Comparison of ENCODE assay signal across 13 mouse cellular contexts in genomic region chr15:102970740-102971139, GRCm38 (mm10). TPM values are rescaled to one million over a fixed set of nuclear protein-coding genes. Genes with fewer than 3 reads are reported as not detected.
DNase-seq lines count a peak whose midpoint lies in the region; ATAC-seq and TF ChIP-seq lines count a peak whose summit lies in the region.
"Had no signal": no experiment of that assay in that cellular context is flagged by ENCODE, and none has a peak within 500 bp of the region (broad histone marks: within the 10 kb centered on the region; RNA-seq: fewer than 3 reads in every experiment).

No protein-coding gene starts in this region.

- H3K9me3 ChIP-seq in forebrain, embryonic 14.5 days (replicated peaks; ENCODE audit: control insufficient read depth, low read length): no peaks in the 10 kb centered on the region
- H3K9me3 ChIP-seq in forebrain, embryonic 11.5 days (ENCODE audit: control insufficient read depth, low read length): no peaks in the 10 kb centered on the region
- H3K9me3 ChIP-seq in lung, postnatal 0 days (ENCODE audit: low read length): no peaks in the 10 kb centered on the region
- H3K9me3 ChIP-seq in kidney, embryonic 14.5 days (ENCODE audit: control insufficient read depth, low read length): no peaks in the 10 kb centered on the region
- no peaks in the 10 kb centered on the region for H3K9me3 ChIP-seq in neural tube, embryonic 14.5 days (ENCODE audit: control insufficient read depth, low read length)
- H3K9me3 ChIP-seq: forebrain, embryonic 12.5 days; heart, embryonic 10.5 days had no signal

- no peak for ATAC-seq in forebrain, embryonic 14.5 days
- no peak for ATAC-seq in forebrain, embryonic 11.5 days (replicated peaks; ENCODE audit: low FRiP score)
- no peak for ATAC-seq in lung, postnatal 0 days
- ATAC-seq in kidney, embryonic 14.5 days (ENCODE audit: low FRiP score, low TSS enrichment): no peak
- ATAC-seq in neural tube, embryonic 14.5 days (ENCODE audit: low read depth): no peak
- ATAC-seq: inflammation-experienced regulatory T-cells, adult 6 months had no signal

- H3K4me2 ChIP-seq in forebrain, embryonic 14.5 days (ENCODE audit: low read length): no peak overlapping the region
- no peak overlapping the region for H3K4me2 ChIP-seq in forebrain, embryonic 11.5 days (ENCODE audit: low read depth, low read length, severe bottlenecking)
- no peak overlapping the region for H3K4me2 ChIP-seq in lung, postnatal 0 days (replicated peaks; ENCODE audit: low read depth, low read length)
- peak overlapping the region; percentile 89 for H3K4me2 ChIP-seq in kidney, embryonic 14.5 days (replicated peaks; ENCODE audit: low read depth, low read length)
- peak overlapping the region; percentile 94 for H3K4me2 ChIP-seq in neural tube, embryonic 14.5 days (ENCODE audit: low read depth, low read length)
- H3K4me2 ChIP-seq: forebrain, embryonic 12.5 days had no signal

- no peak overlapping the region for H3K9ac ChIP-seq in forebrain, embryonic 14.5 days (ENCODE audit: low read length)
- no peak overlapping the region for H3K9ac ChIP-seq in forebrain, embryonic 11.5 days (ENCODE audit: low read length)
- H3K9ac ChIP-seq in lung, postnatal 0 days (replicated peaks; ENCODE audit: low read depth): no peak overlapping the region
- peak overlapping the region; percentile 80 for H3K9ac ChIP-seq in kidney, embryonic 14.5 days (ENCODE audit: low read depth, low read length)
- peak overlapping the region; percentile 100 for H3K9ac ChIP-seq in neural tube, embryonic 14.5 days (replicated peaks; ENCODE audit: low read depth, low read length)
- H3K9ac ChIP-seq: forebrain, embryonic 12.5 days had no signal

- no peaks in the 10 kb centered on the region for H3K36me3 ChIP-seq in forebrain, embryonic 14.5 days (ENCODE audit: control insufficient read depth, insufficient read depth, low read length)
- H3K36me3 ChIP-seq in forebrain, embryonic 11.5 days (ENCODE audit: control insufficient read depth, insufficient read depth, low read length): no peaks in the 10 kb centered on the region
- no peaks in the 10 kb centered on the region for H3K36me3 ChIP-seq in lung, postnatal 0 days (ENCODE audit: insufficient read depth, low read length)
- H3K36me3 ChIP-seq in kidney, embryonic 14.5 days (ENCODE audit: control insufficient read depth, insufficient read depth, low read length): no peaks in the 10 kb centered on the region
- no peaks in the 10 kb centered on the region for H3K36me3 ChIP-seq in neural tube, embryonic 14.5 days (ENCODE audit: control insufficient read depth, insufficient read depth, low read length)
- H3K36me3 ChIP-seq: forebrain, embryonic 12.5 days; heart, embryonic 10.5 days had no signal

- peaks cover 99% of the 10 kb centered on the region for H3K27me3 ChIP-seq in forebrain, embryonic 14.5 days (replicated peaks; ENCODE audit: control insufficient read depth, insufficient read depth, low read length)
- H3K27me3 ChIP-seq in forebrain, embryonic 11.5 days (ENCODE audit: control insufficient read depth, insufficient read depth, low read length): peaks cover 96% of the 10 kb centered on the region
- peaks cover 85% of the 10 kb centered on the region for H3K27me3 ChIP-seq in lung, postnatal 0 days (replicated peaks; ENCODE audit: insufficient read depth, low read length)
- peaks cover 14% of the 10 kb centered on the region; the same call in 1 of the 2 replicates for H3K27me3 ChIP-seq in kidney, embryonic 14.5 days (ENCODE audit: control insufficient read depth, insufficient read depth, low read length)
- H3K27me3 ChIP-seq in neural tube, embryonic 14.5 days (ENCODE audit: control insufficient read depth, insufficient read depth, low read length): peaks cover 7% of the 10 kb centered on the region; the same call in 1 of the 2 replicates

- TF ChIP-seq EP300 in lung, postnatal 0 days (IDR thresholded peaks at IDR 0.05): no peak

- under 1% methylated on average over 12 of the region's 12 CpGs for WGBS in forebrain, embryonic 14.5 days
- under 1% methylated on average over 12 of the region's 12 CpGs for WGBS in forebrain, embryonic 11.5 days
- WGBS in lung, postnatal 0 days: under 1% methylated on average over 12 of the region's 12 CpGs
- under 1% methylated on average over 12 of the region's 12 CpGs for WGBS in kidney, embryonic 14.5 days
- under 1% methylated on average over 12 of the region's 12 CpGs for WGBS in neural tube, embryonic 14.5 days

- TF ChIP-seq CTCF in lung, postnatal 0 days (IDR thresholded peaks at IDR 0.05): peak; percentile 51

- no peak overlapping the region for H3K27ac ChIP-seq in forebrain, embryonic 14.5 days (ENCODE audit: low read depth, low read length)
- H3K27ac ChIP-seq in forebrain, embryonic 11.5 days (ENCODE audit: low read depth, low read length): no peak overlapping the region
- no peak overlapping the region for H3K27ac ChIP-seq in lung, postnatal 0 days (ENCODE audit: low read length)
- peak overlapping the region; percentile 89; the same call in 1 of the 2 replicates for H3K27ac ChIP-seq in kidney, embryonic 14.5 days (ENCODE audit: low read depth, low read length)
- H3K27ac ChIP-seq in neural tube, embryonic 14.5 days (ENCODE audit: low read depth, low read length): peak overlapping the region; percentile 99
- H3K27ac ChIP-seq: forebrain, embryonic 12.5 days; heart, embryonic 10.5 days had no signal

- peak; percentile 60 for DNase-seq in forebrain, embryonic 14.5 days (ENCODE audit: low spot score)
- DNase-seq in forebrain, embryonic 11.5 days (ENCODE audit: low spot score): no peak
- DNase-seq in lung, postnatal 0 days (ENCODE audit: low spot score): peak; percentile 47
- DNase-seq in lung, postnatal 14 days: no peak
- no peak for DNase-seq in frontal cortex, postnatal 10 days (ENCODE audit: low spot score in 2 of 2)
- no peak for DNase-seq in MN1 (ENCODE audit: low spot score)
- DNase-seq: lung, postnatal 4 days had no signal

- H3K4me3 ChIP-seq in forebrain, embryonic 14.5 days (ENCODE audit: low read depth, low read length): no peak overlapping the region
- H3K4me3 ChIP-seq in forebrain, embryonic 11.5 days (ENCODE audit: low read depth, low read length): no peak overlapping the region
- no peak overlapping the region for H3K4me3 ChIP-seq in lung, postnatal 0 days (ENCODE audit: low read depth, low read length)
- peak overlapping the region; percentile 70 for H3K4me3 ChIP-seq in kidney, embryonic 14.5 days (ENCODE audit: low read length)
- H3K4me3 ChIP-seq in neural tube, embryonic 14.5 days (ENCODE audit: low read depth, low read length): peak overlapping the region; percentile 87
- H3K4me3 ChIP-seq: forebrain, embryonic 12.5 days; heart, embryonic 10.5 days had no signal

- H3K4me1 ChIP-seq in forebrain, embryonic 14.5 days (ENCODE audit: control insufficient read depth, insufficient read depth, low read length): no peaks in the 10 kb centered on the region
- no peaks in the 10 kb centered on the region for H3K4me1 ChIP-seq in forebrain, embryonic 11.5 days (replicated peaks; ENCODE audit: control insufficient read depth, insufficient read depth, low read length)
- no peaks in the 10 kb centered on the region for H3K4me1 ChIP-seq in lung, postnatal 0 days (ENCODE audit: insufficient read depth, low read depth, low read length)
- peaks cover 4% of the 10 kb centered on the region; the same call in 1 of the 2 replicates for H3K4me1 ChIP-seq in kidney, embryonic 14.5 days (ENCODE audit: control insufficient read depth, insufficient read depth, low read length)
- peaks cover 9% of the 10 kb centered on the region; the same call in 1 of the 2 replicates for H3K4me1 ChIP-seq in neural tube, embryonic 14.5 days (ENCODE audit: control insufficient read depth, insufficient read depth, low read length)
- H3K4me1 ChIP-seq: heart, embryonic 10.5 days had no signal

RNA-seq across cellular contexts. Expression of gene Hoxc5, which starts 3.5 kb away (rescaled TPM):
- polyA plus RNA-seq in forebrain, embryonic 14.5 days (2014; fragmentation: Nextera tagmentation; extraction: Ambion mirVana): not detected in 2 replicates
- not detected in 2 replicates for polyA plus RNA-seq in forebrain, embryonic 11.5 days (2014; fragmentation: Nextera tagmentation; extraction: Ambion mirVana)
- 0.23 TPM in 1 of 2 replicates, not detected in the other for polyA plus RNA-seq in lung, postnatal 0 days (2015; fragmentation: Nextera tagmentation; extraction: Ambion mirVana)
- 5.1 and 5.8 TPM in 2 replicates for polyA plus RNA-seq in kidney, embryonic 14.5 days (2014; fragmentation: Nextera tagmentation; extraction: Ambion mirVana)
- polyA plus RNA-seq in neural tube, embryonic 14.5 days (2014; fragmentation: Nextera tagmentation; extraction: Ambion mirVana): 3.6 and 10.2 TPM in 2 replicates
- polyA plus RNA-seq: forebrain, embryonic 12.5 days; inflammation-experienced regulatory T-cells, adult 6 months had no signal

RNA-seq across cellular contexts. Expression of gene Hoxc10, which starts 4.1 kb away (rescaled TPM):
- polyA plus RNA-seq in forebrain, embryonic 14.5 days (2014; fragmentation: Nextera tagmentation; extraction: Ambion mirVana): not detected in 2 replicates
- not detected in 2 replicates for polyA plus RNA-seq in forebrain, embryonic 11.5 days (2014; fragmentation: Nextera tagmentation; extraction: Ambion mirVana)
- polyA plus RNA-seq in lung, postnatal 0 days (2015; fragmentation: Nextera tagmentation; extraction: Ambion mirVana): not detected in 2 replicates
- polyA plus RNA-seq in kidney, embryonic 14.5 days (2014; fragmentation: Nextera tagmentation; extraction: Ambion mirVana): 62.9 and 64.5 TPM in 2 replicates
- 46.1 and 94.7 TPM in 2 replicates for polyA plus RNA-seq in neural tube, embryonic 14.5 days (2014; fragmentation: Nextera tagmentation; extraction: Ambion mirVana)
- polyA plus RNA-seq: forebrain, embryonic 12.5 days; inflammation-experienced regulatory T-cells, adult 6 months; thymus, postnatal 0 days had no signal

RNA-seq across cellular contexts. Expression of gene Hoxc9, which starts 5.5 kb away (rescaled TPM):
- polyA plus RNA-seq in forebrain, embryonic 14.5 days (2014; fragmentation: Nextera tagmentation; extraction: Ambion mirVana): not detected in 2 replicates
- polyA plus RNA-seq in forebrain, embryonic 11.5 days (2014; fragmentation: Nextera tagmentation; extraction: Ambion mirVana): not detected in 2 replicates
- not detected in 2 replicates for polyA plus RNA-seq in lung, postnatal 0 days (2015; fragmentation: Nextera tagmentation; extraction: Ambion mirVana)
- 10.3 and 10.7 TPM in 2 replicates for polyA plus RNA-seq in kidney, embryonic 14.5 days (2014; fragmentation: Nextera tagmentation; extraction: Ambion mirVana)
- polyA plus RNA-seq in neural tube, embryonic 14.5 days (2014; fragmentation: Nextera tagmentation; extraction: Ambion mirVana): 46.9 and 49.8 TPM in 2 replicates
- polyA plus RNA-seq: forebrain, embryonic 12.5 days; inflammation-experienced regulatory T-cells, adult 6 months; thymus, postnatal 0 days had no signal

RNA-seq across cellular contexts. Expression of gene Hoxc11, which starts 16.5 kb away (rescaled TPM):
- not detected in 2 replicates for polyA plus RNA-seq in forebrain, embryonic 14.5 days (2014; fragmentation: Nextera tagmentation; extraction: Ambion mirVana)
- polyA plus RNA-seq in forebrain, embryonic 11.5 days (2014; fragmentation: Nextera tagmentation; extraction: Ambion mirVana): not detected in 2 replicates
- polyA plus RNA-seq in lung, postnatal 0 days (2015; fragmentation: Nextera tagmentation; extraction: Ambion mirVana): not detected in 2 replicates
- polyA plus RNA-seq in kidney, embryonic 14.5 days (2014; fragmentation: Nextera tagmentation; extraction: Ambion mirVana): 2.9 and 4.4 TPM in 2 replicates
- not detected in 2 replicates for polyA plus RNA-seq in neural tube, embryonic 14.5 days (2014; fragmentation: Nextera tagmentation; extraction: Ambion mirVana)
- polyA plus RNA-seq: forebrain, embryonic 12.5 days; heart, embryonic 10.5 days; inflammation-experienced regulatory T-cells, adult 6 months had no signal

RNA-seq across cellular contexts. Expression of gene Hoxc8, which starts 19.7 kb away (rescaled TPM):
- not detected in 2 replicates for polyA plus RNA-seq in forebrain, embryonic 14.5 days (2014; fragmentation: Nextera tagmentation; extraction: Ambion mirVana)
- polyA plus RNA-seq in forebrain, embryonic 11.5 days (2014; fragmentation: Nextera tagmentation; extraction: Ambion mirVana): not detected in 2 replicates
- not detected in 2 replicates for polyA plus RNA-seq in lung, postnatal 0 days (2015; fragmentation: Nextera tagmentation; extraction: Ambion mirVana)
- polyA plus RNA-seq in kidney, embryonic 14.5 days (2014; fragmentation: Nextera tagmentation; extraction: Ambion mirVana): 12.6 and 13.8 TPM in 2 replicates
- polyA plus RNA-seq in neural tube, embryonic 14.5 days (2014; fragmentation: Nextera tagmentation; extraction: Ambion mirVana): 50.1 and 136 TPM in 2 replicates
- polyA plus RNA-seq: forebrain, embryonic 12.5 days; thymus, postnatal 0 days had no signal

Comparison
In these comparisons a context has a peak if more than half of its experiments do, and no peak if none do; other contexts are left out.
1. DNase-seq: peak in forebrain, embryonic 14.5 days (single experiment) and lung, postnatal 0 days (single experiment); none in forebrain, embryonic 11.5 days (single experiment), lung, postnatal 14 days (single experiment), frontal cortex, postnatal 10 days (0 of 2) and MN1 (single experiment).
2. H3K27ac ChIP-seq: peak in kidney, embryonic 14.5 days (single experiment) and neural tube, embryonic 14.5 days (single experiment); none in forebrain, embryonic 14.5 days (single experiment), forebrain, embryonic 11.5 days (single experiment) and lung, postnatal 0 days (single experiment).
3. H3K4me2 ChIP-seq: peak in kidney, embryonic 14.5 days (single experiment) and neural tube, embryonic 14.5 days (single experiment); none in forebrain, embryonic 14.5 days (single experiment), forebrain, embryonic 11.5 days (single experiment) and lung, postnatal 0 days (single experiment).
4. H3K4me3 ChIP-seq: peak in kidney, embryonic 14.5 days (single experiment) and neural tube, embryonic 14.5 days (single experiment); none in forebrain, embryonic 14.5 days (single experiment), forebrain, embryonic 11.5 days (single experiment) and lung, postnatal 0 days (single experiment).
5. H3K9ac ChIP-seq: peak in kidney, embryonic 14.5 days (single experiment) and neural tube, embryonic 14.5 days (single experiment); none in forebrain, embryonic 14.5 days (single experiment), forebrain, embryonic 11.5 days (single experiment) and lung, postnatal 0 days (single experiment).
6. RNA of gene Hoxc10, which starts 4.1 kb away (polyA plus RNA-seq): 46.1 to 94.7 TPM in neural tube, embryonic 14.5 days and 62.9 to 64.5 TPM in kidney, embryonic 14.5 days; not detected in forebrain, embryonic 14.5 days, not detected in forebrain, embryonic 11.5 days and not detected in lung, postnatal 0 days; every median in the first group is over 10 times any median in the second.
7. RNA of gene Hoxc9, which starts 5.5 kb away (polyA plus RNA-seq): 46.9 to 49.8 TPM in neural tube, embryonic 14.5 days and 10.3 to 10.7 TPM in kidney, embryonic 14.5 days; not detected in forebrain, embryonic 14.5 days, not detected in forebrain, embryonic 11.5 days and not detected in lung, postnatal 0 days; every median in the first group is over 10 times any median in the second.